Mouse (Mus musculus) bone marrow macrophage, adult 2 months (primary cell): ENCODE data around the gene Serpinh1.

Source experiments
- CTCF ChIP-seq: IDR thresholded peaks from 2 replicates; pipeline ENCODE4 v1.5.1; 2012; ENCODE audit warnings: low read depth, mild to moderate bottlenecking, low read length, moderate library complexity
- POLR2A ChIP-seq: IDR thresholded peaks from 2 replicates; pipeline ENCODE4 v1.6.1; 2012; ENCODE audit warnings: mild to moderate bottlenecking, low read depth, low read length, borderline replicate concordance

DNA sequence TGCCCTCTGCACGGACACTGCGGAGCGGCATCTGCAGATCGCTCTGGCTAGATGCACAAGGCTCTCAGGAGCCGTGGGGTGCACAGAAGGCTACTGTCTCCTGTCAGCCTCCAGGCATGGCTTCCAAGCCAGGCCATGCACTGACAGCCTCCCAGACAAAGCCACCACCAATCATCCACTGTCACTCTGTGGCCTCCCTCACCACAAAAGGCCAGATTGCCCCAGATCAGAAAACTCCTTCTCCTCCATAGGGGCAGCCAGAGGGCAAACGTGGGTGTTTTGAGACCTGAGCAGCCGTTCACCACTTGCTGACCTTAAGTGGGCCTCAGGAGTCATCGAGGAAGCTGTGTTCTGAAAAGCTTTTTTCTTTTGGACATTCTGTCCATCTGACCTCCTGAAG is 25.8 kb upstream of the Serpinh1 start:
- no peak for TF ChIP-seq POLR2A
- TF ChIP-seq CTCF, result no peak
